Mouse (Mus musculus) liver, adult 10 weeks (tissue): ENCODE data around the gene Batf. TPM values are rescaled to one million over a fixed set of nuclear protein-coding genes. Genes with fewer than 3 reads are reported as not detected.

Source experiments
- polyA plus RNA-seq: library from polyadenylated mRNA; stranded (reverse); fragments of 350-450 nt; fragmentation: Illumina TruSeq; extraction: RNeasy Lipid Tissue Mini Kit (QIAGEN cat#74804); gene quantifications from one replicate; pipeline ENCODE4 v1.2.3, GENCODE M21; 2014; ENCODE audit warnings: low read depth, low replicate concordance

Gene Batf
- 0.45 TPM for polyA plus RNA-seq

GRCm38 (mm10) chr12:85686466-85687216 is at the start of gene Batf:
Gene Batf, plus strand, starts transcription at chr12:85686669.

GRCm38 (mm10) chr12:85745827-85746695 is 59.6 kb downstream of the Batf start, which contains the start of gene Flvcr2:
Gene Flvcr2, plus strand, starts transcription at chr12:85746539.

Other genes starting within 250 kb of the Batf start
- gene Fos, start 212.8 kb upstream of the Batf start, polyA plus RNA-seq, result 12.8 TPM
- gene Jdp2, start 87.6 kb upstream of the Batf start, polyA plus RNA-seq, result not detected
- 1.6 TPM for gene Flvcr2, start 59.9 kb downstream of the Batf start, polyA plus RNA-seq
- 288 TPM for gene Erg28, start 137.9 kb downstream of the Batf start, polyA plus RNA-seq
- gene Ttll5, start 138.0 kb downstream of the Batf start, polyA plus RNA-seq, result 5.7 TPM